Mouse (Mus musculus) ES-Bruce4 (cell line): ENCODE results near the gene Kcnip2. TPM values are rescaled to one million over a fixed set of nuclear protein-coding genes. Genes with fewer than 3 reads are reported as not detected.

Experiments used
- H3K27ac ChIP-seq: 2 replicates; pipeline ENCODE4 v1.5.1; 2012; ENCODE audit warnings: low read length, inconsistent platforms; ENCODE audit not compliant: insufficient read depth
- H3K27me3 ChIP-seq: 2 replicates; pipeline ENCODE4 v1.6.1; 2012; ENCODE audit warnings: mild to moderate bottlenecking, low read length, inconsistent platforms; ENCODE audit not compliant: control insufficient read depth, poor library complexity, insufficient read depth, severe bottlenecking
- H3K36me3 ChIP-seq: 2 replicates; pipeline ENCODE4 v1.6.1; 2012; ENCODE audit warnings: inconsistent platforms, mild to moderate bottlenecking, low read length, moderate library complexity; ENCODE audit not compliant: control insufficient read depth, poor library complexity, insufficient read depth, severe bottlenecking
- H3K4me1 ChIP-seq: one replicate; pipeline ENCODE4 v1.8.1; 2011; ENCODE audit warnings: low read length; ENCODE audit not compliant: control insufficient read depth, insufficient read depth
- H3K4me3 ChIP-seq: 2 replicates; pipeline ENCODE4 v1.5.1; 2011; ENCODE audit warnings: low read depth, mild to moderate bottlenecking, low read length
- H3K9ac ChIP-seq: 2 replicates; pipeline ENCODE4 v1.6.1; 2012; ENCODE audit warnings: low read depth, mild to moderate bottlenecking, inconsistent platforms; ENCODE audit not compliant: poor library complexity, severe bottlenecking
- H3K9me3 ChIP-seq: replicated peaks from 2 replicates; pipeline ENCODE4 v1.6.1; 2012; ENCODE audit warnings: mild to moderate bottlenecking, low read length, inconsistent platforms; ENCODE audit not compliant: control insufficient read depth, poor library complexity, insufficient read depth, severe bottlenecking
- CTCF ChIP-seq: IDR thresholded peaks from one replicate; pipeline ENCODE4 v1.8.1; 2011; ENCODE audit warnings: low read depth, low read length
- EP300 ChIP-seq: IDR thresholded peaks from 2 replicates; pipeline ENCODE4 v1.6.1; 2011; ENCODE audit warnings: low read depth, low read length; ENCODE audit not compliant: insufficient read depth
- POLR2A ChIP-seq: IDR thresholded peaks from one replicate; pipeline ENCODE4 v1.8.1; 2011; ENCODE audit warnings: low read length; ENCODE audit not compliant: insufficient read depth
- polyA plus RNA-seq: library from polyadenylated mRNA; stranded (reverse); fragments of >200 nt; gene quantifications from 2 replicates; pipeline ENCODE4 v1.2.4, GENCODE M21; 2011; ENCODE audit warnings: low read depth; ENCODE audit not compliant: missing spikeins, insufficient read depth, insufficient read length

The Kcnip2 gene
- polyA plus RNA-seq, 1 experiment = 3.1 TPM

GRCm38 (mm10) chr19:45746153-45747020 is 69.5 kb downstream of the Kcnip2 start:
- H3K9me3 ChIP-seq = no peaks in the 10 kb centered on the region
- H3K4me3 ChIP-seq = no peak overlapping the region
- TF ChIP-seq EP300 (no peak), CTCF (peak; percentile 92), POLR2A (no peak)
- H3K27me3 ChIP-seq = peaks cover 19% of the 10 kb centered on the region
- peaks cover 3% of the 10 kb centered on the region for H3K4me1 ChIP-seq
- H3K27ac ChIP-seq = no peak overlapping the region
- peak overlapping the region; percentile 42; the same call in 1 of the 2 replicates for H3K9ac ChIP-seq
- no peaks in the 10 kb centered on the region for H3K36me3 ChIP-seq

DNA sequence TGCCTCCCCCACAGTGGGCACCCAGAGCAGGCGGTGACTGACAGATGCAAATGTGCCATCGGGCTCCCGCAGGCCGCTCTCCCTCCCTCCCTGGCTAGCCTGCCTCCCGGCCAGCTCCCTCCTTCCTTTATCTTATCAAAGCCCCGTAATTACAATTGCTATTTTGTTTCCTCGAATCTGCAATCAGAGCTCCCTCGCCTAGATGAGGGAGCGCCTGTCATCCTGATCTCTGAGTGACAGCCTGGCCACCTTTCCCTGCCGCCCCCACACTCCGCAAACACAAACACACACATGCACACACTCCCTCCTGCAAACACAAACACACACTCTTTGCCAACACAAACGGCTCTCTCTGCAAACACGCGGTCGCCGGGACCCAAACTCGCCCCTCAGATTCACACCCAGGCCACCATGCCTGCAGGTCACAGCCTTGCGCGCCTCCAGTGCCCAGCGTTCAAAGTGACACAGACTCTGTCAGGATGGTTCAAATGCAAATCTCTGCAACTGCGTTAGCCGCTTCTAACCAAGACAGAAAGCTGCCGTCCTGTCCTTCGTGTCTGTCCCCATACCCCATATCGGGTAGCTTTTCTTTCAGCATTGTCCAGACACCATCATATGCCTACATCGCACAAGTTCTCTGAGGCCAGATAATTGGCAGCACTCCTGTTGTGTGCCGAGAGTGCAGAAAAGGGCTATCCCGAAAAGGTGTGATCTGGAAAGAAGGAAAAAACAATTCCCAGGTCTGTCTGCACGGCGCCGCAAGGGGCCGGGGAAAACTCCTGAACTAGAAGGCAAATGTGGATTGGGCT is 70.3 kb downstream of the Kcnip2 start:
- no peaks in the 10 kb centered on the region for H3K9me3 ChIP-seq
- no peak for TF ChIP-seq POLR2A
- TF ChIP-seq CTCF = no peak
- no peak for TF ChIP-seq EP300
- H3K4me3 ChIP-seq = no peak overlapping the region; the same call in 1 of the 2 replicates
- no peaks in the 10 kb centered on the region for H3K36me3 ChIP-seq
- no peak overlapping the region for H3K27ac ChIP-seq
- H3K9ac ChIP-seq = no peak overlapping the region
- H3K4me1 ChIP-seq = peaks cover 3% of the 10 kb centered on the region
- H3K27me3 ChIP-seq = peaks cover 27% of the 10 kb centered on the region

- TF ChIP-seq EP300 (no peak), POLR2A (no peak)
- Histone ChIP-seq H3K27ac (no peak overlapping the region), H3K4me1 (peaks cover 3% of the 10 kb centered on the region), H3K4me3 (no peak overlapping the region), H3K36me3 (no peaks in the 10 kb centered on the region), H3K27me3 (peaks cover 33% of the 10 kb centered on the region), H3K9ac (no peak overlapping the region), H3K9me3 (no peaks in the 10 kb centered on the region)
Measured at GRCm38 (mm10) chr19:45743619-45744018, 72.2 kb downstream of the Kcnip2 start.

DNA sequence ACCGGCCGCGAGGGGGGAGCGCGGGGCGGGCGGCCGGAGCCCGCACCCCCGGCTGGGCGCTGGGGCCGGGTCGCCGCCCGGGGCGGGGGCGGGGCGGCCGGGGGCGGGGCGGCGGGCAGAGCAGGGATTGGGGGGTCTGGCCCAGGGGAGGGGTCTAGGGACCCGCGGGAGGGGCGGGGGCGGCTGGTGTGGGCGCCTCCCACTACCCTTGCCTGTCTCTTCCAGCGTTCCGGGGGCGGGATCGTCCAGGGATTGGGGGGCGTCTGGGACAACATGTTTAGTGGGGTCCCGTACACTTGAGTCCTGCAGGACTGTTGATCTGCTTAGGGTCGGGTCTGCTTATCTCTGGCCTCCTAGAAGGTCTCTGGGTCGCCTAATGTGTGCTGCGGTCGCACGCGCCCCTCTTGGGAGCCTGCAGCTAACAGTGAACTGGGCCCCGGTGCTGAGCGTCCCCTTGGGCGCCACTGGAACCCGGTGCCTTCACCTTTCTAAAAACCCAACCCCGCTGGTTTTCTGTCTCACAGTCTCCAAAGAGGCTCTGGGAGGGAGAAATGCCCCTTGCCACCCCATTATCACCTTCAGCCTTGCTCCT is 72.8 kb downstream of the Kcnip2 start:
- no peak overlapping the region for H3K27ac ChIP-seq

DNA sequence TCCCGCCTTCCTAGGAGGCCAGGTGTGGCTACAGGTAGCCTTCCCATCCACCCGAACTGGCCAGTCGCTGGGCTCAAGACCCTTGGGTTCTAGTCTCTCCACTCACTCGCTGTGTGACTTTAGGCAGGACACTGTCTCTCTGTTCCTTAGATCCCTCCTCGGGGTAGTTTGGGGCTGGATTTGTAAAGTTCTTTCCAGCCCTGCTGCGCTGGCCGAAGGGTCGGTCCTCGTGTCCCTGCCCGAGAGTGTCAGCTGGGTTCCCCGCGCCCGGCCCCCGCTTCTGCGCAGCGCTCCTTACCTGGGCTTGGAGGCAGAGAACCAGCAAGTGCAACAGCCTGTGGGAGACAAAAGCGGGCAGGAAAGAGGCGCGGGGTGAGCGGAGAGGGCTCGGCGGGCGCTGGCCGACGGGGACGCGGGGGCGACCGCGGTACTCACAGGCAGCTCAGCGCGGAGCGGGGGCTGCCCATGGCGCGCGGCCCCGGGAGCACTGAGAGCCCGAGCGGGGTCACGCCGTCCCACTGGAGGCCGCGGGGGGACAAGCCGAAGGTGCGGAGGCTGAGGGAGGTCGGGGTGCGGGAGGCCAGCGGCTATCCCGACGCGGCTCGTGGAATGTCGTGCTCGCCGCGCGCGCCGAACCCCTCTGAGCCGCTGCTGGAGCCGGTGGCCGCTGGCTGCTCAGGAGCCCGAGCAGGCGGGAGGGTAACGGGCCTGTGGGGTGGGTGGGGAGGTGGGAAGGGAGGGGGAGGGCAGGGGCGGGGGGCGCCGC is 73.5 kb downstream of the Kcnip2 start, which contains the start of gene Fgf8:
Gene Fgf8, minus strand, starts transcription at position 698 of the 766 bp plus-strand sequence.
- TF ChIP-seq EP300 (no peak), CTCF (no peak), POLR2A (no peak)
- peak within 1 kb of the TSS; percentile 54 for H3K4me3 ChIP-seq
- H3K36me3 ChIP-seq = no peaks in the 10 kb centered on the region
- no peak within 1 kb of the TSS for H3K27ac ChIP-seq
- H3K4me1 ChIP-seq = no peaks in the 10 kb centered on the region
- H3K27me3 ChIP-seq = peaks cover 35% of the 10 kb centered on the region
- peak within 1 kb of the TSS; percentile 67 for H3K9ac ChIP-seq
- H3K9me3 ChIP-seq = no peaks in the 10 kb centered on the region

More for the DNA sequence above, 72.8 kb downstream of the Kcnip2 start:
- Histone ChIP-seq H3K4me1 (peaks cover 2% of the 10 kb centered on the region), H3K9ac (peak overlapping the region; percentile 67), H3K4me3 (peak overlapping the region; percentile 54), H3K9me3 (no peaks in the 10 kb centered on the region), H3K36me3 (no peaks in the 10 kb centered on the region), H3K27me3 (peaks cover 35% of the 10 kb centered on the region)
- no peak for TF ChIP-seq POLR2A
- TF ChIP-seq CTCF = no peak
- no peak for TF ChIP-seq EP300

Other genes with a start within 250 kb of the Kcnip2 start
- 13.2 and 15.5 TPM in 2 replicates for gene Fbxw4, start 155.7 kb downstream of the Kcnip2 start, polyA plus RNA-seq
- 22.6 and 25.9 TPM in 2 replicates for gene Fgf8, start 73.1 kb downstream of the Kcnip2 start, polyA plus RNA-seq
- gene Npm3, start 66.5 kb downstream of the Kcnip2 start, polyA plus RNA-seq = 188 and 196 TPM in 2 replicates
- 177 and 181 TPM in 2 replicates for gene Mgea5, start 32.2 kb downstream of the Kcnip2 start, polyA plus RNA-seq
- 17.1 and 18.6 TPM in 2 replicates for gene Armh3, start 182.4 kb upstream of the Kcnip2 start, polyA plus RNA-seq
- 3.1 and 3.3 TPM in 2 replicates for gene Hps6, start 187.4 kb upstream of the Kcnip2 start, polyA plus RNA-seq
- gene Pprc1, start 228.8 kb upstream of the Kcnip2 start, polyA plus RNA-seq = 114 and 141 TPM in 2 replicates
- gene Ldb1, start 229.2 kb upstream of the Kcnip2 start, polyA plus RNA-seq = 146 and 155 TPM in 2 replicates